Mouse (Mus musculus) regulatory T cell (primary cell): ENCODE results near the gene D6Ertd527e.
"Not testable (repeated sequence)": the region's sequence is repeated elsewhere in the genome, so short reads cannot be mapped to it uniquely, and the experiment has no call there.

ENCODE experiments used
- in situ Hi-C: fragments of 300-600 bp; cut with MboI, MseI; formaldehyde crosslinking; loops from one replicate; pipeline ENCODE4 v1.15.1; 2025; ENCODE audit warnings: high pct_unique_total_duplicates

D6Ertd527e gene

GRCm38 (mm10) chr6:87104123-87104796 lies at the start of gene D6Ertd527e:
TSS of gene D6Ertd527e (plus strand) at chr6:87104746.
- in situ Hi-C loops: no loop called here

- in situ Hi-C loops: loop anchor here (10.0 kb wide), 1 partner anchor 985 kb away; the partner anchor contains the start of gene Rab7
Observed at GRCm38 (mm10) chr6:87059754-87060153, 44.8 kb upstream of the D6Ertd527e start.

- in situ Hi-C loops: loop anchor here (10.0 kb wide), 1 partner anchor 981 kb away; the partner anchor contains the start of gene Rab7
Observed at GRCm38 (mm10) chr6:87063586-87063985, 41.0 kb upstream of the D6Ertd527e start.

GRCm38 (mm10) chr6:87068209-87068608 lies 36.3 kb upstream of the D6Ertd527e start:
- in situ Hi-C loops: loop anchor here (10.0 kb wide), 1 partner anchor 977 kb away; the partner anchor contains the start of gene Rab7

GRCm38 (mm10) chr6:87069195-87069900 lies 35.2 kb upstream of the D6Ertd527e start:
- in situ Hi-C loops: loop anchor here (10.0 kb wide), 1 partner anchor 975 kb away; the partner anchor contains the start of gene Rab7

GRCm38 (mm10) chr6:87070641-87071040 lies 33.9 kb upstream of the D6Ertd527e start:
- in situ Hi-C loops: no loop called here

GRCm38 (mm10) chr6:87072759-87073158 lies 31.8 kb upstream of the D6Ertd527e start:
- in situ Hi-C loops: no loop called here

- in situ Hi-C loops: no loop called here
Observed at GRCm38 (mm10) chr6:87075092-87075685, 29.4 kb upstream of the D6Ertd527e start.

- in situ Hi-C loops: no loop called here
Observed at GRCm38 (mm10) chr6:87079457-87079856, 25.1 kb upstream of the D6Ertd527e start.

- in situ Hi-C loops: no loop called here
Observed at GRCm38 (mm10) chr6:87085026-87085425, 19.5 kb upstream of the D6Ertd527e start.

- in situ Hi-C loops: no loop called here
Observed at GRCm38 (mm10) chr6:87088356-87088755, 16.2 kb upstream of the D6Ertd527e start.

- in situ Hi-C loops: no loop called here
Observed at GRCm38 (mm10) chr6:87090877-87091276, 13.7 kb upstream of the D6Ertd527e start.

- in situ Hi-C loops: no loop called here
Observed at GRCm38 (mm10) chr6:87092476-87092875, 12.1 kb upstream of the D6Ertd527e start.

- in situ Hi-C loops: not testable (repeated sequence)
Observed at GRCm38 (mm10) chr6:87093631-87094030, 10.9 kb upstream of the D6Ertd527e start.

GRCm38 (mm10) chr6:87099261-87099660 lies 5.3 kb upstream of the D6Ertd527e start:
- in situ Hi-C loops: no loop called here

GRCm38 (mm10) chr6:87099671-87100296 lies 4.8 kb upstream of the D6Ertd527e start:
- in situ Hi-C loops: no loop called here

GRCm38 (mm10) chr6:87100297-87101020 lies 4.1 kb upstream of the D6Ertd527e start:
- in situ Hi-C loops: no loop called here

- in situ Hi-C loops: no loop called here
Observed at GRCm38 (mm10) chr6:87101281-87101954, 3.1 kb upstream of the D6Ertd527e start.

GRCm38 (mm10) chr6:87101955-87102353 lies 2.6 kb upstream of the D6Ertd527e start:
- in situ Hi-C loops: no loop called here

GRCm38 (mm10) chr6:87102421-87102911 lies 2.1 kb upstream of the D6Ertd527e start:
- in situ Hi-C loops: no loop called here
